Mouse (Mus musculus): ENCODE results near the gene Ccdc78.

- TF ChIP-seq CTCF (IDR thresholded peaks at IDR 0.05; ENCODE audit: low read depth, low read length) (no peak), EP300 (IDR thresholded peaks at IDR 0.05; ENCODE audit: insufficient read depth, low read depth, low read length) (no peak)
Observed at GRCm38 (mm10) chr17:25808028-25808427, 21.6 kb downstream of the Ccdc78 start.
